Mouse (Mus musculus) stomach, postnatal 0 days (tissue): ENCODE data around the gene P2ry12. TPM values are rescaled to one million over a fixed set of nuclear protein-coding genes. Genes with fewer than 3 reads are reported as not detected.

Source experiments
- ATAC-seq: fragments of 200-750 bp; cut with Nextera tagmentation; 2 replicates; pipeline ENCODE4 v1.8.0; 2017; ENCODE audit not compliant: low FRiP score, low TSS enrichment
- DNase-seq: peaks from one replicate; pipeline ENCODE4 v3.0.0-alpha.2; 2016; ENCODE audit warnings: low spot score
- H3K27ac ChIP-seq: fragments of 300-500 bp; sonication (generic); replicated peaks from 2 replicates; pipeline ENCODE4 v1.5.1; 2014; ENCODE audit warnings: mild to moderate bottlenecking, control low read depth
- H3K27me3 ChIP-seq: fragments of 300-500 bp; sonication (generic); 2 replicates; pipeline ENCODE4 v1.6.1; 2014; ENCODE audit warnings: low read length; ENCODE audit not compliant: control insufficient read depth, insufficient read depth
- H3K36me3 ChIP-seq: fragments of 300-500 bp; sonication (generic); 2 replicates; pipeline ENCODE4 v1.6.1; 2014; ENCODE audit warnings: low read length, mixed read lengths; ENCODE audit not compliant: control insufficient read depth, insufficient read depth
- H3K4me1 ChIP-seq: fragments of 300-500 bp; sonication (generic); replicated peaks from 2 replicates; pipeline ENCODE4 v1.6.1; 2014; ENCODE audit warnings: antibody characterized with exemption; ENCODE audit not compliant: control insufficient read depth, insufficient read depth
- H3K4me2 ChIP-seq: fragments of 300-500 bp; sonication (generic); replicated peaks from 2 replicates; pipeline ENCODE4 v1.6.1; 2014; ENCODE audit warnings: low read depth, mild to moderate bottlenecking, control low read depth, moderate library complexity
- H3K4me3 ChIP-seq: fragments of 300-500 bp; sonication (generic); 2 replicates; pipeline ENCODE4 v1.5.1; 2014; ENCODE audit warnings: low read depth, low read length, control low read depth
- H3K9ac ChIP-seq: fragments of 300-500 bp; sonication (generic); 2 replicates; pipeline ENCODE4 v1.6.1; 2014; ENCODE audit warnings: mild to moderate bottlenecking, low read length, control low read depth, mixed read lengths
- H3K9me3 ChIP-seq: fragments of 300-500 bp; sonication (generic); 2 replicates; pipeline ENCODE4 v1.6.1; 2016; ENCODE audit warnings: low read length; ENCODE audit not compliant: control insufficient read depth
- CTCF ChIP-seq: IDR thresholded peaks from 2 replicates; pipeline ENCODE4 v1.5.1; 2016; ENCODE audit warnings: antibody characterized with exemption, low read depth, mild to moderate bottlenecking, moderate library complexity
- EP300 ChIP-seq: optimal IDR thresholded peaks from 2 replicates; pipeline ENCODE3; 2016; ENCODE audit warnings: antibody characterized with exemption
- WGBS: fragments of 180-500 bp; shearing (Covaris S2); extraction: QIAGEN DNeasy Blood & Tissue Kit; methylation state at CpG from one replicate; pipeline ENCODE4 v1.1.7; 2014; 5-methylcytosine and 5-hydroxymethylcytosine counted together
- polyA plus RNA-seq: library from polyadenylated mRNA; unstranded; fragments of >200 nt; fragmentation: Nextera tagmentation; extraction: Ambion mirVana; gene quantifications from 2 replicates; pipeline ENCODE4 v1.2.1, GENCODE M21; 2015

Gene P2ry12
- polyA plus RNA-seq, 1 experiment from 2014 or later = 2.9 TPM

DNA sequence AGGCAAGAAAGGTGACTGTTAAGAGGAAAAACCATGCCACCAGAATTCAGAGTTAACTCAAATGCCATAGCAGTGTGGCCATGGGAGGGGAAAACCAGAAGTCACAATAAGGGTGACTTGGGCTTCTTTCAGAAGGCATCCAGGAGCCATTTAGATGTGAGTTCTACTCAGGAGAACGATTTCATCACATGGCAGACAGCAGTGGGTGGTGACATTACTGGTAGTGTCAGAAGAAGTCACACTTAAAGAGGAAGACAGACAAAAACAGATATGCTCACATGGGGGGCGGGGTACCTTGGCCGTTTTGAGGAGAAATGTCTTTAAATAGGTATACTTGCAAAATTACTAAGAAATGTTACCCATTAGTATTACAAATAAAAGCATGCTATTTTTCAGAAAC, 1.3 kb upstream of the P2ry12 start:
- no peak for DNase-seq
- TF ChIP-seq CTCF = no peak
- TF ChIP-seq EP300 = no peak
- 70% methylated on average over 3 of the region's 3 CpGs for WGBS

DNA sequence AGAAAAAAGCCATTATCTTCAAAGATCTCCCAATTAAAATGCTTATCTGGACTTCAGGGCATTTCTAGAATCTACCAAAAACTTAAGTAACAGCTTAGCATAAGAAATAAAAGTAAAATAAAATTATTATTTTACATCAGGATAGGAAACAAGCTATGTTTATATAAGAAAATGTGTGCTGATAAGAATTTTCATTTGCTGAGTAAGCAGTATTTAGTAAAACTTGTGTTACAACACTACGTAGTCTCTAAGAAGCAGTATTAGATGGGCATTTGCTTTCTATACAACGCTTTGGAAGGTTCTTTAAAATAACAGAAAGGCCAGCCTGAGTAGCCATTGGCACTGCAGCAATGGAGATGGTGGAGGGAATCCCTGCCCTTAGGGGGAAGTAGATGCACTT, 746 bp upstream of the P2ry12 start:
- Histone ChIP-seq H3K9me3 (no peaks in the 10 kb centered on the region), H3K27ac (no peak overlapping the region), H3K4me2 (no peak overlapping the region), H3K9ac (no peak overlapping the region), H3K36me3 (no peaks in the 10 kb centered on the region), H3K27me3 (no peaks in the 10 kb centered on the region), H3K4me1 (no peaks in the 10 kb centered on the region), H3K4me3 (no peak overlapping the region)
- ATAC-seq = no peak
- TF ChIP-seq CTCF = no peak
- 92% methylated on average over 2 of the region's 2 CpGs for WGBS
- DNase-seq = no peak

More for the DNA sequence above, 1.3 kb upstream of the P2ry12 start:
- H3K27me3 ChIP-seq = no peaks in the 10 kb centered on the region
- H3K27ac ChIP-seq = no peak overlapping the region
- no peak overlapping the region for H3K4me2 ChIP-seq
- no peak overlapping the region for H3K4me3 ChIP-seq
- H3K4me1 ChIP-seq = no peaks in the 10 kb centered on the region
- no peaks in the 10 kb centered on the region for H3K9me3 ChIP-seq
- no peaks in the 10 kb centered on the region for H3K36me3 ChIP-seq
- ATAC-seq = no peak
- H3K9ac ChIP-seq = no peak overlapping the region

DNA sequence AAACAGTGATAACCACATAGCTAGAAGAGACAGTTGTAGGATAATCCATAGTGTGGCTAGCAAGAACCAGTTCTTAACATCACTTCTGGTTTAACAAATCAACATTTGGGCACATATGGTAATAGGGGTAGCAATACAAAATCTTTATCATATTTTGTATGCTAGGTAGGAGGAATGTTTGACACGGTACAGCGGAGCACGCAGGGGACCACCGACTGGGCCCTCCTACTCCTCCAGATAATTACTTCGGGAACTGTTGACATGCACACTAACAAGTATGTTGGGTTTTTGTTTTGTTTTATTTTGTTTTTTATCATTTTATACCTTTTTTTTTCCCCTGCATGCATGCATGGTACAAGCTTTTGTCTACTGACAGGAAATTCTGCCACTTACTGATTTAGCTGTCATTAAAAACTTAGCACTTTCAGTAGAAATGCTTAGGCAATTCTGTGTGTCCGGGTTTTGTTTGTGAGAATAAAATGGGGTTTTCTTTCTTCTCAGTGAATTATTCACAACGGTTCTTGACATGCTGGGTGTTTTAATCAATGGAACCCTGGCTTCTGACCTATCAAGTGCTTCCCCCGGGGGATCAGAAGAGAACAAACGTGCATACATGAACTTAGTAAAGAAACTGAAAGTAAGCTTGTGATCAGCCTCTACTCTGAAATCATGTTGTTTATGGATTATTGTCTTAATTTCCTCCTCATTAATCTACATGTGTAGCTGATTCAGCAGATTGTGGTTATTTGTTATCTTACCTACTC, 780 bp downstream of the P2ry12 start:
- Histone ChIP-seq H3K4me2 (no peak overlapping the region), H3K27ac (no peak overlapping the region), H3K4me3 (no peak overlapping the region), H3K27me3 (no peaks in the 10 kb centered on the region), H3K4me1 (no peaks in the 10 kb centered on the region), H3K9me3 (no peaks in the 10 kb centered on the region), H3K9ac (no peak overlapping the region), H3K36me3 (no peaks in the 10 kb centered on the region)
- 75% methylated on average over 9 of the region's 9 CpGs for WGBS
- TF ChIP-seq EP300 (no peak), CTCF (no peak)
- DNase-seq = no peak
- no peak for ATAC-seq

DNA sequence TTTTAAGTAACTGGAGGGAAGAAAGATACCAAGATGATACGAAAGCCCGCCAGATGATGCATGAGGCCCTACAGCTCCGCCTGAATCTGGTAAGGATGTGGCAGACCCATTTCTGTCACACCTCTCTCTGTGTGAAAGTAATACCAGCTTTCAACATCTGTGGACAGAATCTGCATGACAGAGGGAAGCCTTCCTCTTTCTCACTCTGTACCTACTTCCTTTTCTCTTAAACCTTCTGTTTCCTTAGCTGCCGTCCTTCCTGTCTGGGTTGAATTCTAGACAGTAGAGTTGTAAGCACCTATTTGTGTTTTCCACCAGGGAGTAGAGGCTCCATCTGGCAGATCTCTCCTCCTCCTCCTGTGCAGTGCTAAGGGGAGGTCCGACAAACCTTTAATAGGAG, 1.9 kb downstream of the P2ry12 start:
- Histone ChIP-seq H3K4me1 (no peaks in the 10 kb centered on the region), H3K9me3 (no peaks in the 10 kb centered on the region), H3K4me2 (no peak overlapping the region), H3K9ac (no peak overlapping the region), H3K27me3 (no peaks in the 10 kb centered on the region), H3K27ac (no peak overlapping the region), H3K4me3 (no peak overlapping the region), H3K36me3 (no peaks in the 10 kb centered on the region)
- TF ChIP-seq CTCF = no peak
- TF ChIP-seq EP300 = no peak
- ATAC-seq (no peak), DNase-seq (no peak)
- WGBS = 63% methylated on average over 5 of the region's 5 CpGs

DNA sequence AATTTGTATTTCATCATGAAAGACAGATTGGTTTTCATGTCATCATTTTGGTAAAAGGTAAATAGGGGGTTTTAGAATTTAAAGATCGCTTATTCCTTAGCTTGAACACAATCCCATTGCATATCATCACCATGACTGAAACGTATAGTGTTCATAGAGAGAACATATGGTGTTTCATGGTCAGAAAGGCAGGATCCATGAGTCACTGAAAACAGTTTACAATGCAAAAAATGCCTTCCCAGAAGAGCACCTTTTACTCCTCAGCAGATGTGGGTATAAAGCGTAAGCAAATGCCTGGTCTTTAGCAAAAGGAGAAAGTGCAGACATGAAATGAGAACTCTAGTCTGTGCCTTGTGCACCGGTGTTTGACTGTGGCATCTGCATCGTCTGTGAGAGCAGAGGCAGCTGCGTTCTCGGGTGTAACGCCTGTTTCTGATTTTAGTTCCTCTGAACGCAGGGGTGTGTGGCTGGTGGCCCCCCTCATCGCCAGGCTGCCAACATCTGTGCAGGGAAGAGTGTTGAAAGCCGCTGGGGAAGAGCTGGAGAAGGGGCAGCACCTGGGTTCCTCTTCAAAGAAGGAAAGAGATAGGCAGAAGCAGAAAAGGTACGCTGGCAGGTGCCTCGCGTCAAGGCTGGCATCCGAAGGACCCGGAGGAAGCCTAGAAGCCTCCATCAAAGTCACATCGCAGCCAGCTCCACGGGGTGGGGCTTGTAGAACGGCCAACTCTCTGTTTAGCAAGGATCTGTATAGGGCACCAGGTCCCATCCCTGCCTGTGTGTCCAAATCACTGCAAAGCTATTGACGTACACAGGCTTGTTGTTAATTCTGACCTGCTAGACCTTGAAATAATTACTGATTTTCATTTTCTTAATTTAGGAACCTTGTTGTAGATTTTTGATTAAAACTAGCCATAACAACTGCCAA, 4.7 kb downstream of the P2ry12 start:
- no peak overlapping the region for H3K9ac ChIP-seq
- ATAC-seq (no peak), DNase-seq (no peak)
- no peaks in the 10 kb centered on the region for H3K4me1 ChIP-seq
- H3K36me3 ChIP-seq = no peaks in the 10 kb centered on the region
- WGBS = 74% methylated on average over 20 of the region's 20 CpGs
- H3K27me3 ChIP-seq = no peaks in the 10 kb centered on the region
- no peak overlapping the region for H3K4me3 ChIP-seq
- no peak for TF ChIP-seq EP300
- no peak for TF ChIP-seq CTCF
- no peaks in the 10 kb centered on the region for H3K9me3 ChIP-seq
- H3K4me2 ChIP-seq = no peak overlapping the region
- no peak overlapping the region for H3K27ac ChIP-seq

DNA sequence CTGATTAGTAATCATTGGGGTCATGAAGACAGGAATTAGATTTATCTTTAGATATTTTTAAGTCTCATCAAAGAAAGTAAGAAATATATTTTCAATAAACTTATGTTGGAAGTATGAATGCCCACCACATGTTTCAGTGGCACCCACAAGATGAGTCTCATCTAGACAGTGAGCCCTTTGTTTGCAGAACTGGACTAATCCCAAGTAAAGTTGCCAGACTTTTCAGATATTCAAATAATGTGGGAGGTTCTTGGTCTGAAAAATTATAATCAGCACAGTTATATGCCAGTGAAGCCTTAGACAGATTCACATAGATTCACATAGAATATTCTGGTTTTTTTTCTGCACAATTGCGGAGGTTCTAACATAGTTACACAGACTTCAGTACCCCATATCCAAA, 12.2 kb downstream of the P2ry12 start:
- ATAC-seq (no peak), DNase-seq (no peak)
- TF ChIP-seq CTCF = no peak
- TF ChIP-seq EP300 = no peak
- no peaks in the 10 kb centered on the region for H3K9me3 ChIP-seq
- no peaks in the 10 kb centered on the region for H3K4me1 ChIP-seq
- no peak overlapping the region for H3K9ac ChIP-seq
- H3K4me3 ChIP-seq = no peak overlapping the region
- H3K27me3 ChIP-seq = no peaks in the 10 kb centered on the region
- WGBS = 94% methylated on average over 1 of the region's 1 CpGs
- no peak overlapping the region for H3K4me2 ChIP-seq
- no peak overlapping the region for H3K27ac ChIP-seq
- H3K36me3 ChIP-seq = no peaks in the 10 kb centered on the region
